Mouse (Mus musculus): Measurements from ENCODE around the gene Prkd2. TPM values are rescaled to one million over a fixed set of nuclear protein-coding genes. Genes with fewer than 3 reads are reported as not detected.
A peak's percentile ranks its signal among the peaks of the same experiment; 100 is the strongest.

The Prkd2 gene
- polyA plus RNA-seq, 1 experiment from 2014 or later = 6.3 TPM

DNA sequence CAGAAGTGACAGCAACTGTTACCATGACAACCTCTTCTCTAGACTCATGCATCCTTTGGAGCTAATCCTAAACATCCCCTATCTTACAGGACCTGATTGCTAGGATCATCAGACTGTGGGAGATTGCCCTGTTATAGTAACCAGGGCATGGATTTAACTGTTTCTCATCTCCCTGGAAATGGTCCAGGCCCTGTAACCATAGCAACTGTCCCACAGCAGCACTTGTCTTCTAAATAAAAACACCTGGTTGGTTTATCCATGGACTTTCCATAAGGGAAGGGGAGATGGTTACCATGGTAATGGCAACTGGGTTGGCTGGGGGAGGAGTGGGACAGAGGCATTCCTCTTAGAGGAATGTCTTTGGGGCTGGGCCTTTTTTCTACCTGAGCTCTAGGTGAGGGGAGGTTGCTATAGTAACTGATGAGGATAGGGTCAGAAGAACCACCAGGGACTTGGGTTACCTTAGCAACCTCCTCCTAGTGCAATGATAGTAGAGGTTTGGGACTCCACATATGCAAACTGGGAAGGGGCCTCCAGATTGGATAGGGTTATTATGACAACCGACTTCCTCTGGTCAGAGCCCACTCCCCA, 27.3 kb upstream of the Prkd2 start, which contains the start of gene Strn4:
TSS of gene Strn4 (plus strand) at position 539 of the 591 bp plus-strand sequence.
- peak within 1 kb of the TSS; percentile 100 for H3K27ac ChIP-seq (replicated peaks)
- H3K9me3 ChIP-seq = no peaks in the 10 kb centered on the region
- WGBS = 0% methylated on average over 1 of the region's 1 CpGs
- peak within 1 kb of the TSS; percentile 99 for H3K9ac ChIP-seq
- 0 out of 2 replicates have a peak, but pooled peaks cover 4% of the 10 kb centered on the region for H3K36me3 ChIP-seq
- H3K27me3 ChIP-seq = peaks cover 25% of the 10 kb centered on the region
- peak within 1 kb of the TSS; percentile 94 for H3K4me2 ChIP-seq
- ATAC-seq (ENCODE audit: low read depth) = peak; percentile 81
- peak within 1 kb of the TSS; percentile 97 for H3K4me3 ChIP-seq
- H3K4me1 ChIP-seq (replicated peaks) = peaks cover 90% of the 10 kb centered on the region

DNA sequence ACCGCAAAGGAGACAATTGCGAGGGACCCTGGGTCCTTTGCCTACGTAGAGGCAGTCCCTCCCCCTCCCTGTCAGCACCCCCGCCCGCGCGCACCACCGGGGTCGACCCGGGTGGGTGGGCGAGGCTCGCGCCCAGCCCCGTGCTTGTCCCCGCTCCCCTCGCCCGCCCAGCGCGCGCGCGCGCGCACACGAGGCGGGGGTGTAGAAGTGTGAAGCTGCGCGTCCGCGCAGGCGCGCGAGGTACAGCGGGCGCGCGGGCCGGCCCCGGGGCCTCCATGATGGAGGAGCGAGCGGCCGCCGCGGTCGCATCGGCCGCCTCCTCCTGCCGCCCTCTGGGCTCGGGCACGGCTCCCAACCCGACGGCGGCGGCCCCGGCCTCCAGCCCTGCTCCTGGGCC, 26.6 kb upstream of the Prkd2 start:
- Histone ChIP-seq H3K27me3 (peaks cover 22% of the 10 kb centered on the region), H3K9me3 (no peaks in the 10 kb centered on the region), H3K9ac (peak overlapping the region; percentile 99), H3K36me3 (0 out of 2 replicates have a peak, but pooled peaks cover 4% of the 10 kb centered on the region), H3K4me1 (replicated peaks) (peaks cover 90% of the 10 kb centered on the region), H3K27ac (replicated peaks) (peak overlapping the region; percentile 100), H3K4me3 (peak overlapping the region; percentile 97), H3K4me2 (peak overlapping the region; percentile 94)
- peak; percentile 69 for ATAC-seq (ENCODE audit: low read depth)
- under 1% methylated on average over 38 of the region's 55 CpGs for WGBS

DNA sequence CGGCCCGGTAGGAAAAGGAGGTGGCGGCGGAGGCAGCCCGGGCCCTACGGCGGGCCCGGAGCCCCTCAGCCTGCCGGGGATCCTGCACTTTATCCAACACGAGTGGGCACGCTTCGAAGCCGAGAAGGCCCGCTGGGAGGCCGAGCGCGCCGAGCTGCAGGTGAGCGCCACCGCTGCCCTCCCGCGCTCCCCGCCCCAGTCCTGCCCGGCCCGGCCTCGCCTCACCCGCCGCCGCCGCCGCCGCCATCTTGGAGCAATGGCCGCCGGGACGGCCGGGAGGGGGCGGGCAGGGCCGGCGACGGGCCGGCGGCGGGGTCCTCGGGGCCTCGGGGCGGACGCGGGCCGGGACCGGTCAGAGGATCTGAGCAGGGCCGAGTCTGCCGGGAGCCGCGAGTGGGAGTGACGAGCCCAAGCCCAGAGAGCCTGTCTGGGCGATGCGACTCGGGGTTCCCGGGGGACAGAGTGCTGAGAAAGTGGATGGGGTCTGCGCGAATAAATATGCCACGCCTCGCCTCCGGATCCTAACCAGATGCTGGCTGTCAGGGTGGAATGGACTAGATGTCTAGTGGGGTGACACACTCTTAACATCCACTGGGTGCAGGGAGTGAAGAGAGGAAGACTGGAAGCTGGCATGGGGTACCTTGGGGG, 26.1 kb upstream of the Prkd2 start, which contains the start of gene Fkrp:
TSS of gene Fkrp (minus strand) at position 258 of the 648 bp plus-strand sequence.
- ATAC-seq (ENCODE audit: low read depth) = peak; percentile 37
- H3K27me3 ChIP-seq = peaks cover 18% of the 10 kb centered on the region
- WGBS = under 1% methylated on average over 50 of the region's 64 CpGs

DNA sequence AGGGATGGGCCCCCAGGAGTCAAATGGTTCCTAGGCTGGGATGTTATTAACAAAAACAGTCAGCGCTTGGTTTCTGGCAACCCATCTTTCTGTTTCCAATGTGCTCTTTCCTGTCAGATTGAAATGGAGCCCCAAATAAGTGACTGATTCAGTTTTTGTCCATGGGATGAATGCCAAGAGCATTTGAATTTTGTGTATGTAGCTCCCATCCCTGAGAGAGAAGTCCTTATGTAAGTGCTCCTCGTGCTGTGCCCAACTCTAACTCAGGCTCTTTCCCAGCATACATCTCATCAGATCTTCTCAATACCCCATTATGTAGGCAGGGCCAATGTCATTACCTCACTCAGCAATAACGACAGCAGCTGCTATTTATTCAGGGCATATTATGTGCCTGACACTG, 25.0 kb upstream of the Prkd2 start:
- Histone ChIP-seq H3K27ac (replicated peaks) (peak overlapping the region; percentile 100), H3K9me3 (no peaks in the 10 kb centered on the region), H3K4me1 (replicated peaks) (peaks cover 90% of the 10 kb centered on the region), H3K36me3 (peaks cover 9% of the 10 kb centered on the region; the same call in 1 of the 2 replicates), H3K9ac (peak overlapping the region; percentile 99), H3K4me3 (peak overlapping the region; percentile 97), H3K4me2 (peak overlapping the region; percentile 94), H3K27me3 (peaks cover 7% of the 10 kb centered on the region)
- WGBS = 39% methylated on average over 3 of the region's 3 CpGs
- no peak for ATAC-seq (ENCODE audit: low read depth)

More for the DNA sequence above, 26.1 kb upstream of the Prkd2 start, which contains the start of gene Fkrp:
- H3K4me3 ChIP-seq = peak within 1 kb of the TSS; percentile 97
- peak within 1 kb of the TSS; percentile 94 for H3K4me2 ChIP-seq
- H3K27ac ChIP-seq (replicated peaks) = peak within 1 kb of the TSS; percentile 100
- H3K9ac ChIP-seq = peak within 1 kb of the TSS; percentile 99
- H3K9me3 ChIP-seq = no peaks in the 10 kb centered on the region
- peaks cover 90% of the 10 kb centered on the region for H3K4me1 ChIP-seq (replicated peaks)
- 0 out of 2 replicates have a peak, but pooled peaks cover 4% of the 10 kb centered on the region for H3K36me3 ChIP-seq

DNA sequence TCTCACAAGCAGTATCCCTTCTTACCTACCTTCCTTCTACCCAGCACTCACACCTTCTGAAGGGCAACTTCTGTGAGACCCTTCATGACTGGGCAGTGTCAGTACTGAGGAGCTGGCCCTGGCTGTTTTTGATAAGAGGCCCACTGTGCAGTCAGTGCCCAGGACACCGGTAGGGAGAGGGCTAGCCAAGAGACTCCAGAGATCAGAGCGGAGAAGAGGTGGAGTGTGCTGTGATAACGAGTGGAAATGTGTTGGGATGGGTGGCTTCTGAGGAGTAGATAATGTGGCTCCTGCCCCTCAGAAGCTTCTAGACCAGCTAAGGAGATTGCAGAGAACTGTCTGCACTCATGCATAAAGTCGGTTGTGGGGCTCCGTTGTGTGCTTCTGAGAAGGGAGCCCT, 22.9 kb upstream of the Prkd2 start:
- Histone ChIP-seq H3K4me2 (peak overlapping the region; percentile 18), H3K4me1 (replicated peaks) (peaks cover 79% of the 10 kb centered on the region), H3K9ac (0 out of 2 replicates have a peak overlapping the region, but pooled peaks have one; percentile 26), H3K4me3 (no peak overlapping the region), H3K27ac (replicated peaks) (0 out of 2 replicates have a peak overlapping the region, but pooled peaks have one; percentile 19), H3K27me3 (no peaks in the 10 kb centered on the region), H3K36me3 (peaks cover 25% of the 10 kb centered on the region), H3K9me3 (no peaks in the 10 kb centered on the region)
- no peak for ATAC-seq (ENCODE audit: low read depth)
- 79% methylated on average over 5 of the region's 5 CpGs for WGBS

DNA sequence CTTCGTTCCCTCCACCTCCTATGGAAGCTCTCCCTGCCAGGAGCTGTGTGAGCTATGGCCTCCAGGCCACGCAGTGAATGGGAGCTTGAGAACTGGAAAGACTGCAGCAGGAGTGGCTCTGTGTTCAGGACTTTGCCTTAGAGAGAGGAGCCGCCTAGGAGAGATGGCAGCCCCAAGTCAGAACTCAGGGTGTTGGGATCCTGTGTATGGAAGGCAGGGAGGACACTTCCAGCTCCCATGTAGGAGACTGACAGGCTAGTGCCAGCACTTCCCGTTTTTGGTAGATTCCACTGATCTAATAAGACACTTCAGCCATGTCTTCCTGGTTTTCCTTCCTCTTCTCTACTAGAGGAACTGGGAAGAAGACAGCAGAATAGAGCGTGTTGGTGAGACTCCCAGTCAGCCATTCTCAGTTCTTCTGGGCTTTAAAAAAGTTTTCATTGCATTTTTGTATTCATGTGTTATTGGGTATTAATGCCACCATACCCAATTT, 22.4 kb upstream of the Prkd2 start:
- no peaks in the 10 kb centered on the region for H3K27me3 ChIP-seq
- H3K36me3 ChIP-seq = peaks cover 30% of the 10 kb centered on the region
- no peak for ATAC-seq (ENCODE audit: low read depth)
- WGBS = 78% methylated on average over 5 of the region's 5 CpGs
- peak overlapping the region; percentile 19; the same call in 1 of the 2 replicates for H3K27ac ChIP-seq (replicated peaks)
- H3K4me3 ChIP-seq = no peak overlapping the region
- H3K4me1 ChIP-seq (replicated peaks) = peaks cover 74% of the 10 kb centered on the region
- H3K4me2 ChIP-seq = peak overlapping the region; percentile 18; the same call in 1 of the 2 replicates
- 0 out of 2 replicates have a peak overlapping the region, but pooled peaks have one; percentile 38 for H3K9ac ChIP-seq
- no peaks in the 10 kb centered on the region for H3K9me3 ChIP-seq

DNA sequence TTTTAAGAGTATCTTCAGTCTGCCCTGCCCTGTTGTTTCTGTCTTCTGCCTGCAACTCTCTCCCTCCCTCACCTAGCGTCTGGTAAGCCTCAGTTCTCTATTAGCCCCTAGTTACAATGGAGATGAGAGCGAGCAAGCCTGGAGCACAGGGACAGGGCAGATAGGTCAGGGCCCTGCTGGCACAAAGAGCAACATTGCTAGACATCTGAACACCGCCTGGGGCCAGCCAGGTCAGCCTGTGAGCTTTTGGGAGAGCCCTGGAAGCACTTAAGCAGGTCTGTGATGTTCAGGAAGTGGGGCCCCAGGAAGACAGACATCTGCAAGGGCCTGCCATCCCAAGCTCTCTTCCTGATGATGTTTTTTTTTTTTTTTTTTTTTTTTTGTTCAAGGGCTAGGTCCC, 21.6 kb upstream of the Prkd2 start:
- Histone ChIP-seq H3K27me3 (no peaks in the 10 kb centered on the region), H3K9ac (peak overlapping the region; percentile 52; the same call in 1 of the 2 replicates), H3K9me3 (no peaks in the 10 kb centered on the region), H3K36me3 (peaks cover 38% of the 10 kb centered on the region), H3K4me1 (replicated peaks) (peaks cover 70% of the 10 kb centered on the region), H3K27ac (replicated peaks) (0 out of 2 replicates have a peak overlapping the region, but pooled peaks have one; percentile 9), H3K4me3 (no peak overlapping the region), H3K4me2 (no peak overlapping the region)
- no peak for ATAC-seq (ENCODE audit: low read depth)
- 43% methylated on average over 3 of the region's 3 CpGs for WGBS

DNA sequence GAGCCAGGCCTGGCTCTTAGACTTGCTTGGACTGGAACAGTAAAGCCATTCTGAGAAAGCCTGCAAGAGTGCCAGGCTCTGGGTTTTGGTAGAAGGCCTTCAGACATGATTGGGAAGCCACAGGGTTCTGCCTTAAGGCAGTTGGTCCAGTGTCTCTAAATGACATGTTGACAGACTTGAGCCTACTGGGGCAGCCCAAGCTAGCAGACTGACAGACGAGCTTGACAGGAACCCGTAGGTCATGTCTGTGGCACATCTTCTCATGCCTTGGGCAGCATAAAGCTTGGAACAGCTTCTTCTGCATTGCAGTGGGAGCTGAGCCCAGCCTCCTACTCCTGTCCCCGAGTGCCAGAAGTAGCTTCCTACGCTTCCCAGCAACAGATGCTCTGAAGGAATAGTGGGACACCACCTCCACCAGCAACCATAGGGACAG, 21.0 kb upstream of the Prkd2 start:
- no peak overlapping the region for H3K4me3 ChIP-seq
- H3K9ac ChIP-seq = no peak overlapping the region
- H3K27ac ChIP-seq (replicated peaks) = peak overlapping the region; percentile 28; the same call in 1 of the 2 replicates

DNA sequence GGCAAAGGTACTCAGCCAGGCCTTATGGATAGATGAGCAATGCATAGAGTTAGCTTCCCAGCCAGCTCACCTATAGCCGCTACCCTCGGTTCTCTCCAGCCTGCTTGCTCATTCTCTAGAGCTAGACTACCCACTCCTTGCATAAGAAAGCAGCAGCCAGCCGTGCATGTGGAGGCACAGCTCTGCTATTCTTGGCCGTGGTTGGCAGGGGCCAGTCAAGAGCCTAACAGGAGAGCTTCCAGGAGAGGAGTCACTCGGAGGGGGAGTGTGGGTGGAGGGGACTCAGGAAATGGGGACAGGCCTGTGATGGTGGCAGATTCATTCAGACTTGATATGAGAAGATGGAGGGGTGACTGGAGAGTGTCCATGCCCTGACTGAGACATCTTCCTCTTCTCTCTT, 19.0 kb upstream of the Prkd2 start:
- H3K9ac ChIP-seq = 0 out of 2 replicates have a peak overlapping the region, but pooled peaks have one; percentile 2
- peaks cover 64% of the 10 kb centered on the region for H3K36me3 ChIP-seq
- peaks cover 56% of the 10 kb centered on the region for H3K4me1 ChIP-seq (replicated peaks)
- H3K4me3 ChIP-seq = no peak overlapping the region
- ATAC-seq (ENCODE audit: low read depth) = no peak
- no peak overlapping the region for H3K4me2 ChIP-seq
- WGBS = 79% methylated on average over 5 of the region's 5 CpGs
- H3K27me3 ChIP-seq = no peaks in the 10 kb centered on the region
- H3K27ac ChIP-seq (replicated peaks) = no peak overlapping the region
- H3K9me3 ChIP-seq = no peaks in the 10 kb centered on the region

More for the DNA sequence above, 21.0 kb upstream of the Prkd2 start:
- H3K36me3 ChIP-seq = peaks cover 44% of the 10 kb centered on the region
- H3K9me3 ChIP-seq = no peaks in the 10 kb centered on the region
- no peak overlapping the region for H3K4me2 ChIP-seq
- H3K27me3 ChIP-seq = no peaks in the 10 kb centered on the region
- H3K4me1 ChIP-seq (replicated peaks) = peaks cover 74% of the 10 kb centered on the region
- no peak for ATAC-seq (ENCODE audit: low read depth)
- WGBS = 77% methylated on average over 4 of the region's 4 CpGs

DNA sequence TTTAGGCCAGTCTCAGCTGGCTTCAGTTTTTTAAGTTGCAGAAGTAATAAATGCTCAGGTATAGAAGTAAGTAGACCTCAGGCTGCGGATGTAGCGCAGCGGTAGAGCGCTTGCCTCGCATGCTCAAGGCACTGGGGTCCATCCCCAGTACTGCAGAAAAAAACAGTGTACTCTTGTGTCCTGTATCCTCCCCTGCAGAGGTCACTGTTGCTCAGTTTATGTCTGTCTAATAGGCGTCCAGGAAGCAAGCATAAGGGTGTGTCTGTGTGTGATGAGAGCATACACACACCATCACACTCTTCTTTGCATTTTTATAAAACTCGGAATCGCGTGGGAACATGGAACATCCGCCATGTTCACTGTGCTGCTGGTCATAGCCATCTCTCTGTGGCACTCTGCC, 16.9 kb upstream of the Prkd2 start:
- Histone ChIP-seq H3K9ac (no peak overlapping the region), H3K27me3 (no peaks in the 10 kb centered on the region), H3K4me2 (no peak overlapping the region), H3K4me3 (no peak overlapping the region), H3K36me3 (peaks cover 85% of the 10 kb centered on the region), H3K9me3 (no peaks in the 10 kb centered on the region), H3K4me1 (replicated peaks) (peaks cover 35% of the 10 kb centered on the region), H3K27ac (replicated peaks) (no peak overlapping the region)
- ATAC-seq (ENCODE audit: low read depth) = no peak
- 83% methylated on average over 10 of the region's 10 CpGs for WGBS

DNA sequence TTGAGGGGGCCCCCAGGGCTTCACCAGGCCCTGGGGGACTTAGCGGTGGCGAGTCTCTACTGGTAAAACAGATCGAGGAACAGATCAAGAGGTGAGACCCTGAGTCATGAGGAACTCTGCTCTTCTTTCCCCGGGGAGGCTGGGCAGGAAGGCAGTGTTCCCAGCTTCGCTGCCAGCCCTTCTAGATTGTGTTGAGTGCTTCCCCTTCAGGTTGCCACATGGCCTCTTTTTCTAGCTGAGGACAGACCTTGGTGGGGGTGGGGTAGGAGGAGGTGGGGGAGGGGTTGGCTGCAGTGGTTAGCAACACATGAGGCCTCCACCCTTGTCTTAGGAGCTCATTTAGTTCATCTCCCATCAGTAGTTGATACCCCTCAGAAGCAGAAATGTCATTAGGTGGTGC, 16.1 kb upstream of the Prkd2 start:
- ATAC-seq (ENCODE audit: low read depth) = no peak
- no peak overlapping the region for H3K4me3 ChIP-seq
- H3K4me2 ChIP-seq = no peak overlapping the region
- no peak overlapping the region for H3K27ac ChIP-seq (replicated peaks)
- no peaks in the 10 kb centered on the region for H3K27me3 ChIP-seq
- H3K9ac ChIP-seq = no peak overlapping the region
- 87% methylated on average over 5 of the region's 5 CpGs for WGBS
- peaks cover 27% of the 10 kb centered on the region for H3K4me1 ChIP-seq (replicated peaks)
- no peaks in the 10 kb centered on the region for H3K9me3 ChIP-seq
- H3K36me3 ChIP-seq = peaks cover 93% of the 10 kb centered on the region

DNA sequence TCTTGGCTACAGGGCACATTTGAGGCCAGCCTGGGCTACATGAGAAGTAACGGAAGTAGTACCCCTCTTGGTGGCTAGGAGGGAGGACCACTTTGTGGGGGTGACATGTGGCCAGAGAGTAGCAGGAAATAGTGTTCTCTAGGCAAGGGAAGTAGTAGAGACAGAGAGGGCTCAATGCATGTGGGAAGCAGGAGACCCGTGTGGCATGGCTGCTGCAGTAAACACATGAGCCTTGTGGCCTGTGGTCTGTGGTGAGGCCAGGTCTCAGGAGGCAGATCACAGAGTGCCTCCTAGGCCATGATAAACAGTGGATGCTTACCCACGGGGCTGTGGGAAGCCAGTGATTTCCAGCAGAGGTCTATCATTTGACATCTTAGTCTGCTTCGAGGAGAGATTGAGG, 15.4 kb upstream of the Prkd2 start:
- Histone ChIP-seq H3K9ac (no peak overlapping the region), H3K4me1 (replicated peaks) (peaks cover 20% of the 10 kb centered on the region), H3K4me3 (no peak overlapping the region), H3K27me3 (no peaks in the 10 kb centered on the region), H3K9me3 (no peaks in the 10 kb centered on the region), H3K27ac (replicated peaks) (no peak overlapping the region), H3K36me3 (peaks cover 98% of the 10 kb centered on the region), H3K4me2 (no peak overlapping the region)
- no peak for ATAC-seq (ENCODE audit: low read depth)
- 78% methylated on average over 4 of the region's 4 CpGs for WGBS

All from neural tube, embryonic 13.5 days (tissue).